Mouse (Mus musculus): Measurements from ENCODE around the gene Gsg1l.

Gsg1l gene

GRCm38 (mm10) chr7:125934319-125934718 is 147.9 kb downstream of the Gsg1l start:
- DNase-seq (ENCODE audit: low spot score in 2 of 2), result no peak

- DNase-seq (ENCODE audit: low spot score in 2 of 2), result no peak
Observed at GRCm38 (mm10) chr7:125933356-125934244, 148.6 kb downstream of the Gsg1l start.

GRCm38 (mm10) chr7:125931602-125932001 is 150.6 kb downstream of the Gsg1l start:
- no peak for DNase-seq (ENCODE audit: low spot score in 2 of 2)

GRCm38 (mm10) chr7:125924044-125924443 is 158.2 kb downstream of the Gsg1l start:
- DNase-seq (ENCODE audit: low spot score in 2 of 2), result no peak

GRCm38 (mm10) chr7:125920801-125921200 is 161.4 kb downstream of the Gsg1l start:
- DNase-seq (ENCODE audit: low spot score in 2 of 2), result peak; percentile 31 to 70

- no peak for DNase-seq (ENCODE audit: low spot score in 2 of 2)
Observed at GRCm38 (mm10) chr7:125900386-125901161, 181.6 kb downstream of the Gsg1l start.

- no peak for DNase-seq (ENCODE audit: low spot score in 2 of 2)
Observed at GRCm38 (mm10) chr7:125899916-125900315, 182.3 kb downstream of the Gsg1l start.

- no peak for DNase-seq (ENCODE audit: low spot score in 2 of 2)
Observed at GRCm38 (mm10) chr7:125899036-125899435, 183.2 kb downstream of the Gsg1l start.

- no peak for DNase-seq (ENCODE audit: low spot score in 2 of 2)
Observed at GRCm38 (mm10) chr7:125897059-125897458, 185.2 kb downstream of the Gsg1l start.

GRCm38 (mm10) chr7:125893621-125894020 is 188.6 kb downstream of the Gsg1l start:
- DNase-seq (ENCODE audit: low spot score in 2 of 2), result no peak

- no peak for DNase-seq (ENCODE audit: low spot score in 2 of 2)
Observed at GRCm38 (mm10) chr7:125888373-125888772, 193.8 kb downstream of the Gsg1l start.

GRCm38 (mm10) chr7:125887761-125888160 is 194.4 kb downstream of the Gsg1l start:
- no peak for DNase-seq (ENCODE audit: low spot score in 2 of 2)

GRCm38 (mm10) chr7:125887124-125887523 is 195.1 kb downstream of the Gsg1l start:
- no peak for DNase-seq (ENCODE audit: low spot score in 2 of 2)

- no peak for DNase-seq (ENCODE audit: low spot score in 2 of 2)
Observed at GRCm38 (mm10) chr7:125886116-125886680, 196.0 kb downstream of the Gsg1l start.

GRCm38 (mm10) chr7:125883232-125883631 is 199.0 kb downstream of the Gsg1l start:
- DNase-seq (ENCODE audit: low spot score in 2 of 2), result no peak

- DNase-seq (ENCODE audit: low spot score in 2 of 2), result no peak
Observed at GRCm38 (mm10) chr7:125878040-125878439, 204.2 kb downstream of the Gsg1l start.

GRCm38 (mm10) chr7:125873971-125874495 is 208.2 kb downstream of the Gsg1l start:
- DNase-seq (ENCODE audit: low spot score in 2 of 2), result no peak

GRCm38 (mm10) chr7:125872874-125873273 is 209.3 kb downstream of the Gsg1l start:
- DNase-seq (ENCODE audit: low spot score in 2 of 2), result no peak

GRCm38 (mm10) chr7:125872202-125872580 is 210.0 kb downstream of the Gsg1l start:
- no peak for DNase-seq (ENCODE audit: low spot score in 2 of 2)

GRCm38 (mm10) chr7:125871404-125872201 is 210.6 kb downstream of the Gsg1l start:
- DNase-seq (ENCODE audit: low spot score in 2 of 2), result no peak

- no peak for DNase-seq (ENCODE audit: low spot score in 2 of 2)
Observed at GRCm38 (mm10) chr7:125868570-125868969, 213.6 kb downstream of the Gsg1l start.

All from spleen, postnatal 4 days (tissue).